17 mouse cellular contexts compared by ENCODE assay signal in genomic region chr16:28337930-28338329, GRCm38 (mm10).
A peak's percentile ranks its signal among the peaks of the same experiment; 100 is the strongest.
DNase-seq lines count a peak whose midpoint lies in the region; ATAC-seq and TF ChIP-seq lines count a peak whose summit lies in the region.
"Had no signal": no experiment of that assay in that cellular context is flagged by ENCODE, and none has a peak within 500 bp of the region (broad histone marks: within the 10 kb centered on the region; RNA-seq: fewer than 3 reads in every experiment).

No protein-coding gene starts in this region.

- no peak overlapping the region for H3K4me3 ChIP-seq in liver, adult 2 months (ENCODE audit: insufficient read depth, low read depth, low read length)
- no peak overlapping the region for H3K4me3 ChIP-seq in liver, embryonic 11.5 days (ENCODE audit: low read depth, low read length)
- H3K4me3 ChIP-seq in heart, adult 2 months: no peak overlapping the region
- H3K4me3 ChIP-seq: neural tube, embryonic 13.5 days had no signal

- intact Hi-C loops in heart, adult 2 months (cut with DNase I): no loop called here
- intact Hi-C loops in heart, postnatal 25 days (cut with DNase I): no loop called here

- no peak for TF ChIP-seq EP300 in heart, adult 2 months (IDR thresholded peaks at IDR 0.05; ENCODE audit: insufficient read depth, low read depth, low read length)

- H3K4me1 ChIP-seq in liver, adult 2 months (ENCODE audit: control insufficient read depth, insufficient read depth, low read length): no peaks in the 10 kb centered on the region
- no peaks in the 10 kb centered on the region for H3K4me1 ChIP-seq in liver, embryonic 11.5 days (replicated peaks; ENCODE audit: control insufficient read depth, insufficient read depth, low read length)
- no peaks in the 10 kb centered on the region for H3K4me1 ChIP-seq in heart, adult 2 months (ENCODE audit: control insufficient read depth, insufficient read depth, low read length)
- H3K4me1 ChIP-seq: neural tube, embryonic 13.5 days had no signal

- in situ Hi-C loops in Patski (cut with MboI; ENCODE audit: low pct_unique_long_range_greater_than_20kb): no loop called here

- 73% methylated on average over 1 of the region's 1 CpGs for WGBS in liver, adult 2 months
- 86% methylated on average over 1 of the region's 1 CpGs for WGBS in liver, embryonic 11.5 days
- WGBS in heart, adult 2 months: 74% methylated on average over 1 of the region's 1 CpGs

- no peak for TF ChIP-seq CTCF in liver, adult 2 months (IDR thresholded peaks at IDR 0.05; ENCODE audit: low read depth, low read length)
- TF ChIP-seq CTCF in Patski (IDR thresholded peaks at IDR 0.05): peak; percentile 9
- TF ChIP-seq CTCF in heart, adult 2 months (IDR thresholded peaks at IDR 0.05): no peak

- CTCF ChIA-PET in Patski (lab: Charles Lee): no interaction called here

- no peak overlapping the region for H3K4me2 ChIP-seq in liver, embryonic 11.5 days
- H3K4me2 ChIP-seq: hindbrain, embryonic 14.5 days; neural tube, embryonic 13.5 days had no signal

- H3K27me3 ChIP-seq in liver, adult 2 months (ENCODE audit: control insufficient read depth, insufficient read depth, low read length): no peaks in the 10 kb centered on the region; the same call in 1 of the 2 replicates
- H3K27me3 ChIP-seq in liver, embryonic 11.5 days (replicated peaks; ENCODE audit: control insufficient read depth, insufficient read depth, low read length): no peaks in the 10 kb centered on the region
- H3K27me3 ChIP-seq in Patski: peaks cover 28% of the 10 kb centered on the region
- H3K27me3 ChIP-seq in heart, adult 2 months (ENCODE audit: control insufficient read depth, insufficient read depth, low read length): no peaks in the 10 kb centered on the region
- H3K27me3 ChIP-seq: neural tube, embryonic 13.5 days had no signal

- no peak overlapping the region for H3K27ac ChIP-seq in liver, adult 2 months (replicated peaks; ENCODE audit: insufficient read depth, low read depth, low read length)
- H3K27ac ChIP-seq in liver, embryonic 11.5 days (ENCODE audit: low read depth, low read length): no peak overlapping the region
- no peak overlapping the region for H3K27ac ChIP-seq in heart, adult 2 months
- H3K27ac ChIP-seq: hindbrain, embryonic 14.5 days; macrophage; neural tube, embryonic 13.5 days had no signal

- no peaks in the 10 kb centered on the region for H3K79me2 ChIP-seq in liver, adult 2 months (ENCODE audit: control insufficient read depth, insufficient read depth, low read length)
- H3K79me2 ChIP-seq in heart, adult 2 months (replicated peaks; ENCODE audit: control insufficient read depth, insufficient read depth, low read length): no peaks in the 10 kb centered on the region

- TF ChIP-seq POLR2A in liver, adult 2 months (IDR thresholded peaks at IDR 0.05; ENCODE audit: extremely low read depth, insufficient read depth, low read length): no peak
- TF ChIP-seq POLR2A in heart, adult 2 months (IDR thresholded peaks at IDR 0.05; ENCODE audit: insufficient read depth, low read depth, low read length): no peak

- no peaks in the 10 kb centered on the region for H3K36me3 ChIP-seq in liver, adult 2 months (ENCODE audit: control insufficient read depth, insufficient read depth, low read length)
- H3K36me3 ChIP-seq in liver, embryonic 11.5 days (ENCODE audit: control insufficient read depth, insufficient read depth, low read length): no peaks in the 10 kb centered on the region
- H3K36me3 ChIP-seq in heart, adult 2 months (ENCODE audit: control insufficient read depth, insufficient read depth, low read length): no peaks in the 10 kb centered on the region
- H3K36me3 ChIP-seq: G1E; neural tube, embryonic 13.5 days had no signal

- POLR2A ChIA-PET in Patski (lab: Charles Lee): no interaction called here

- no peak for ATAC-seq in cerebellum, adult (ENCODE audit: insufficient number of reproducible peaks, low FRiP score, low TSS enrichment)
- no peak for ATAC-seq in liver, embryonic 11.5 days (replicated peaks; ENCODE audit: low FRiP score)
- ATAC-seq in Patski: no peak

- peak; percentile 7 for DNase-seq in cerebellum, adult 11 months
- DNase-seq in liver, adult 2 months (ENCODE audit: extremely low read depth, low read depth, low spot score): peak; percentile 62
- DNase-seq in liver, embryonic 11.5 days (ENCODE audit: low spot score): no peak
- no peak for DNase-seq in Patski (ENCODE audit: low read depth, low spot score)
- peak; percentile 10 to 12 for DNase-seq in cerebellum, postnatal 10 days
- no peak for DNase-seq in heart, adult 2 months
- no peak for DNase-seq in heart, postnatal 25 days (ENCODE audit: low spot score)
- DNase-seq: kidney, adult 9 months; liver; midbrain, embryonic 14.5 days; spleen, adult 18-20 months; thymus, postnatal 4 days had no signal

- no peak overlapping the region for H3K9ac ChIP-seq in liver, adult 2 months (ENCODE audit: low read depth, low read length)
- H3K9ac ChIP-seq in liver, embryonic 11.5 days (ENCODE audit: low read depth, low read length): no peak overlapping the region
- no peak overlapping the region for H3K9ac ChIP-seq in heart, adult 2 months (ENCODE audit: low read depth, low read length)
- H3K9ac ChIP-seq: hindbrain, embryonic 14.5 days; neural tube, embryonic 13.5 days had no signal

- H3K9me3 ChIP-seq in liver, embryonic 11.5 days (ENCODE audit: control insufficient read depth, low read length): no peaks in the 10 kb centered on the region
- H3K9me3 ChIP-seq: G1E; neural tube, embryonic 13.5 days had no signal

Comparison
In these comparisons a context has a peak if more than half of its experiments do, and no peak if none do; other contexts are left out.
1. DNase-seq: peak in cerebellum, adult 11 months (single experiment), liver, adult 2 months (single experiment) and cerebellum, postnatal 10 days (2 of 2); none in liver, embryonic 11.5 days (single experiment), Patski (single experiment), heart, adult 2 months (0 of 2) and heart, postnatal 25 days (single experiment).